Mouse (Mus musculus) embryonic fibroblast, embryonic 13.5 days (primary cell): ENCODE data around the gene Erc2.

ENCODE experiments used
- CTCF ChIP-seq: IDR thresholded peaks from 2 replicates; pipeline ENCODE4 v1.5.1; 2011; ENCODE audit warnings: mild to moderate bottlenecking, control low read depth, low read length, moderate library complexity, borderline replicate concordance; ENCODE audit not compliant: insufficient read depth
- POLR2A ChIP-seq: IDR thresholded peaks from 2 replicates; pipeline ENCODE4 v1.6.1; 2011; ENCODE audit warnings: low read depth, mild to moderate bottlenecking, control low read depth, low read length, moderate library complexity

DNA sequence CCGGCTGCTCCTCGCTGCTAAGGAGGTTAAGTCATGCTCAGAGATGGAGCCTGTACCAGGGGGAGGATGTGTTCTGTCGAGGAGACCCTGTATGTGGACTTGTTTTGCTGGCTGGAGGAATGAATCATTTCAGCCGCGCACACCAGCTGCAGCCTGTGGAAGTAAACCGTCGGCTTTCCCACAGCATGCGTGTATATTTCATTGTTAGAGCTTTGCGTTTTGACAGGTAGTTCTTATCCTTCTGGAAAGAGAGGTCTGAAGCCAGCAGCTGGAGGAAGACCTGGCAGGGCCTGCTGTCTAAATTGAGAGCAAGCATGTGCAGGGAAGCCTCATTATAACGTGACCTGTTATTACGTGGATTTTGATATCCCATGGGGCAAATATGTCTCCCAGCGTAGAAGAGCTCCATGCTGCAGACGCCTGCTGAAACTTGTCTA lies 788.6 kb downstream of the Erc2 start:
- TF ChIP-seq CTCF (no peak), POLR2A (no peak)
